Comparison of ENCODE assay signal across 19 mouse cellular contexts in genomic region chr13:110673536-110673935, GRCm38 (mm10).
A peak's percentile ranks its signal among the peaks of the same experiment; 100 is the strongest.
DNase-seq lines count a peak whose midpoint lies in the region; ATAC-seq and TF ChIP-seq lines count a peak whose summit lies in the region.
"Had no signal": no experiment of that assay in that cellular context is flagged by ENCODE, and none has a peak within 500 bp of the region (broad histone marks: within the 10 kb centered on the region; RNA-seq: fewer than 3 reads in every experiment).

No protein-coding gene starts in this region.

- no peak overlapping the region for H3K4me2 ChIP-seq in forebrain, embryonic 15.5 days (replicated peaks)
- no peak overlapping the region for H3K4me2 ChIP-seq in forebrain, postnatal 0 days (ENCODE audit: low read depth)
- H3K4me2 ChIP-seq: embryonic facial prominence, embryonic 12.5 days; hindbrain, embryonic 12.5 days; liver, embryonic 12.5 days; lung, embryonic 14.5 days; midbrain, embryonic 12.5 days had no signal

- TF ChIP-seq CTCF in forebrain, postnatal 0 days (IDR thresholded peaks at IDR 0.05; ENCODE audit: low read depth) = no peak

- H3K27me3 ChIP-seq in forebrain, embryonic 15.5 days = no peaks in the 10 kb centered on the region
- H3K27me3 ChIP-seq in forebrain, embryonic 10.5 days (ENCODE audit: poor library complexity, severe bottlenecking) = no peaks in the 10 kb centered on the region
- H3K27me3 ChIP-seq in forebrain, postnatal 0 days (ENCODE audit: insufficient read depth, low read length) = no peaks in the 10 kb centered on the region
- H3K27me3 ChIP-seq: embryonic facial prominence, embryonic 12.5 days; hindbrain, embryonic 12.5 days; liver, embryonic 12.5 days; midbrain, embryonic 12.5 days had no signal

- H3K36me3 ChIP-seq in forebrain, embryonic 15.5 days = no peaks in the 10 kb centered on the region
- no peaks in the 10 kb centered on the region for H3K36me3 ChIP-seq in forebrain, embryonic 10.5 days (replicated peaks)
- H3K36me3 ChIP-seq in forebrain, postnatal 0 days (ENCODE audit: insufficient read depth) = no peaks in the 10 kb centered on the region
- H3K36me3 ChIP-seq: embryonic facial prominence, embryonic 12.5 days; hindbrain, embryonic 12.5 days; liver, embryonic 12.5 days; midbrain, embryonic 12.5 days had no signal

- DNase-seq in forebrain, embryonic 10.5 days (ENCODE audit: extremely low spot score, low spot score) = no peak
- peak; percentile 48 for DNase-seq in right cerebral cortex, adult 18-20 months
- DNase-seq in right cerebral cortex, postnatal 14 days = no peak
- DNase-seq in forebrain, postnatal 0 days = peak; percentile 69
- peak; percentile 58 to 84 for DNase-seq in left cerebral cortex, postnatal 14 days (ENCODE audit: low spot score in 2 of 2)
- DNase-seq in adrenal gland, postnatal 10 days = no peak
- DNase-seq: adrenal gland, postnatal 36 days; gastrocnemius, postnatal 25 days; heart, postnatal 10 days; lung, embryonic 14.5 days; thymus, postnatal 4 days had no signal

- H3K4me1 ChIP-seq in forebrain, embryonic 15.5 days = no peaks in the 10 kb centered on the region
- H3K4me1 ChIP-seq in forebrain, embryonic 10.5 days = no peaks in the 10 kb centered on the region
- peaks cover 3% of the 10 kb centered on the region; the same call in 1 of the 2 replicates for H3K4me1 ChIP-seq in forebrain, postnatal 0 days (ENCODE audit: insufficient read depth)
- H3K4me1 ChIP-seq: embryonic facial prominence, embryonic 12.5 days; hindbrain, embryonic 12.5 days; liver, embryonic 12.5 days; midbrain, embryonic 12.5 days had no signal

- H3K27ac ChIP-seq in forebrain, embryonic 15.5 days (replicated peaks) = no peak overlapping the region
- no peak overlapping the region for H3K27ac ChIP-seq in forebrain, embryonic 10.5 days
- H3K27ac ChIP-seq in forebrain, postnatal 0 days (ENCODE audit: low read depth, low read length) = no peak overlapping the region
- H3K27ac ChIP-seq: embryonic facial prominence, embryonic 12.5 days; hindbrain, embryonic 12.5 days; liver, embryonic 12.5 days; macrophage; midbrain, embryonic 12.5 days had no signal

- 59% methylated on average over 2 of the region's 2 CpGs for WGBS in forebrain, embryonic 15.5 days
- 79% methylated on average over 2 of the region's 2 CpGs for WGBS in forebrain, embryonic 10.5 days
- 56% methylated on average over 2 of the region's 2 CpGs for WGBS in forebrain, postnatal 0 days

- intact Hi-C loops in left cerebral cortex, postnatal 14 days (cut with DNase I) = no loop called here

- no peak overlapping the region for H3K9ac ChIP-seq in forebrain, embryonic 15.5 days (replicated peaks)
- H3K9ac ChIP-seq in forebrain, postnatal 0 days = no peak overlapping the region
- H3K9ac ChIP-seq: embryonic facial prominence, embryonic 12.5 days; hindbrain, embryonic 12.5 days; liver, embryonic 12.5 days; lung, embryonic 14.5 days; midbrain, embryonic 12.5 days had no signal

- no peaks in the 10 kb centered on the region for H3K9me3 ChIP-seq in forebrain, embryonic 15.5 days
- H3K9me3 ChIP-seq in forebrain, embryonic 10.5 days = no peaks in the 10 kb centered on the region
- H3K9me3 ChIP-seq in forebrain, postnatal 0 days (ENCODE audit: low read length) = no peaks in the 10 kb centered on the region
- H3K9me3 ChIP-seq: embryonic facial prominence, embryonic 12.5 days; hindbrain, embryonic 12.5 days; liver, embryonic 12.5 days; midbrain, embryonic 12.5 days had no signal

- no peak overlapping the region for H3K4me3 ChIP-seq in forebrain, embryonic 15.5 days
- no peak overlapping the region for H3K4me3 ChIP-seq in forebrain, embryonic 10.5 days
- H3K4me3 ChIP-seq in forebrain, postnatal 0 days (ENCODE audit: low read depth, low read length) = no peak overlapping the region
- H3K4me3 ChIP-seq: embryonic facial prominence, embryonic 12.5 days; hindbrain, embryonic 12.5 days; liver, embryonic 12.5 days; midbrain, embryonic 12.5 days had no signal

- ATAC-seq in forebrain, embryonic 15.5 days (replicated peaks) = peak; percentile 58; the same call in 1 of the 2 replicates
- ATAC-seq in forebrain, postnatal 0 days = peak; percentile 93
- no peak for ATAC-seq in erythroblast, adult 5-6 weeks (replicated peaks; ENCODE audit: low FRiP score, poor library complexity, severe bottlenecking)
- ATAC-seq: inflammation-experienced regulatory T-cells, adult 6 months; liver, embryonic 12.5 days had no signal

Comparison
In these comparisons a context has a peak if more than half of its experiments do, and no peak if none do; other contexts are left out.
1. DNase-seq: peak in right cerebral cortex, adult 18-20 months (single experiment), forebrain, postnatal 0 days (single experiment) and left cerebral cortex, postnatal 14 days (2 of 2); none in forebrain, embryonic 10.5 days (single experiment), right cerebral cortex, postnatal 14 days (single experiment) and adrenal gland, postnatal 10 days (single experiment).